Mouse (Mus musculus): ENCODE measurements around the gene Lax1.

DNA sequence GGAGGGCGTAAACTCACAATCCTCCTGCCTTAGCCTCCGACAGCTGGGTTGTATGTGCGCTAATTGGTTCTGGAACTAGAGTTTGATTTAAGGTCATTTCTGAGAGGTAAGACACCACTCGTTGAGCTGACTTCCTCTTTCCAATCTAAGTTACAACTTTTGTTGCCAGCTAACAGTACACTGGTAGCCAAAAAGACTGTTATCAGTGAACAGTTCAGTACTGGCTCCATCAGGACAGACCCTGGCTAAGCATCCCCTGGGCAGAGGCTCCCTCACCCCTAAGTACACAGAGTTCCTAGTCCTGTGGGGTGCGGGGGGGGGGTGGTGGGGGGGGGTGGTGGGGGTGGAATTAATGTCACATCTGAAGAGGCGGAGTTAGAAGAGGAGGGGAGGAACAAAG is 21.0 kb upstream of the Lax1 start:
- no peak for TF ChIP-seq CTCF (IDR thresholded peaks at IDR 0.05; ENCODE audit: borderline replicate concordance, extremely low read depth, insufficient read depth, insufficient read length)
- no peak for TF ChIP-seq POLR2A (IDR thresholded peaks at IDR 0.05; ENCODE audit: borderline replicate concordance, extremely low read depth, insufficient read depth, insufficient read length, poor library complexity, severe bottlenecking)

All from brain, embryonic 14.5 days (tissue).